Mouse (Mus musculus) liver, adult 2 months (tissue): ENCODE measurements around the gene Unc45a. TPM values are rescaled to one million over a fixed set of nuclear protein-coding genes. Genes with fewer than 3 reads are reported as not detected.
"Not testable (repeated sequence)": the region's sequence is repeated elsewhere in the genome, so short reads cannot be mapped to it uniquely, and the experiment has no call there.

ENCODE experiments used
- DNase-seq: peaks from one replicate; pipeline ENCODE4 v3.0.0-alpha.2; 2011; ENCODE audit warnings: low read depth, low spot score; ENCODE audit errors: extremely low read depth
- H3K27ac ChIP-seq: fragments of 200-500 bp; replicated peaks from 2 replicates; pipeline ENCODE4 v1.5.1; 2012; ENCODE audit warnings: low read depth, mild to moderate bottlenecking, control low read depth, inconsistent platforms, low read length; ENCODE audit not compliant: insufficient read depth
- H3K27me3 ChIP-seq: fragments of 200-500 bp; 2 replicates; pipeline ENCODE4 v1.6.1; 2012; ENCODE audit warnings: mild to moderate bottlenecking, moderate library complexity, low read length, inconsistent platforms; ENCODE audit not compliant: control insufficient read depth, insufficient read depth
- H3K36me3 ChIP-seq: fragments of 200-500 bp; 2 replicates; pipeline ENCODE4 v1.6.1; 2012; ENCODE audit warnings: low read length, inconsistent platforms; ENCODE audit not compliant: control insufficient read depth, insufficient read depth
- H3K4me1 ChIP-seq: fragments of 200-500 bp; 2 replicates; pipeline ENCODE4 v1.6.1; 2011; ENCODE audit warnings: low read length; ENCODE audit not compliant: control insufficient read depth, insufficient read depth
- H3K4me3 ChIP-seq: fragments of 200-500 bp; 2 replicates; pipeline ENCODE4 v1.5.1; 2011; ENCODE audit warnings: low read depth, mild to moderate bottlenecking, control low read depth, low read length, moderate library complexity; ENCODE audit not compliant: insufficient read depth
- H3K79me2 ChIP-seq: fragments of 200-500 bp; 2 replicates; pipeline ENCODE4 v1.6.1; 2012; ENCODE audit warnings: inconsistent platforms, mild to moderate bottlenecking, low read length, moderate library complexity; ENCODE audit not compliant: control insufficient read depth, insufficient read depth
- H3K9ac ChIP-seq: fragments of 200-500 bp; 2 replicates; pipeline ENCODE4 v1.6.1; 2012; ENCODE audit warnings: low read depth, mild to moderate bottlenecking, control low read depth, inconsistent platforms, low read length
- CTCF ChIP-seq: fragments of 200-500 bp; IDR thresholded peaks from 2 replicates; pipeline ENCODE4 v1.5.1; 2011; ENCODE audit warnings: low read depth, low read length, control low read depth
- POLR2A ChIP-seq: fragments of 200-500 bp; IDR thresholded peaks from 2 replicates; pipeline ENCODE4 v1.6.1; 2011; ENCODE audit warnings: low read length, control low read depth; ENCODE audit not compliant: insufficient read depth; ENCODE audit errors: extremely low read depth
- WGBS: fragments of 180-500 bp; shearing (Covaris S2); methylation state at CpG from one replicate; pipeline ENCODE4 v1.1.7; 2018; 5-methylcytosine and 5-hydroxymethylcytosine counted together
- polyA plus RNA-seq: library from polyadenylated mRNA; depleted of rRNA; stranded (reverse); fragments of >200 nt; gene quantifications from 2 replicates; pipeline ENCODE4 v1.2.3, GENCODE M21; 2012
- total RNA-seq: library from RNA; depleted of rRNA; stranded (reverse); fragments of >200 nt; gene quantifications from 2 replicates; pipeline ENCODE4 v1.2.3, GENCODE M21; 2014

The Unc45a gene
- total and polyA plus RNA-seq, 2 experiments, result 8.6 to 21.5 TPM

- TF ChIP-seq CTCF (no peak), POLR2A (no peak)
- 96% methylated on average over 19 of the region's 19 CpGs for WGBS
- peaks cover 4% of the 10 kb centered on the region for H3K36me3 ChIP-seq
- H3K79me2 ChIP-seq, result no peaks in the 10 kb centered on the region
- no peak for DNase-seq
- H3K27ac ChIP-seq, result no peak overlapping the region
- H3K4me1 ChIP-seq, result peaks cover 2% of the 10 kb centered on the region; the same call in 1 of the 2 replicates
- no peak overlapping the region for H3K4me3 ChIP-seq
- no peak overlapping the region for H3K9ac ChIP-seq
- no peaks in the 10 kb centered on the region for H3K27me3 ChIP-seq
These were observed 14.7 kb downstream of the Unc45a start for GRCm38 (mm10) chr7:80326076-80326475.

GRCm38 (mm10) chr7:80325292-80325868, 15.4 kb downstream of the Unc45a start:
- peaks cover 2% of the 10 kb centered on the region; the same call in 1 of the 2 replicates for H3K4me1 ChIP-seq
- WGBS, result 96% methylated on average over 16 of the region's 16 CpGs
- no peak overlapping the region for H3K9ac ChIP-seq
- no peak for TF ChIP-seq POLR2A
- no peak for TF ChIP-seq CTCF
- H3K27ac ChIP-seq, result no peak overlapping the region
- H3K79me2 ChIP-seq, result no peaks in the 10 kb centered on the region
- DNase-seq, result no peak
- H3K4me3 ChIP-seq, result no peak overlapping the region
- no peaks in the 10 kb centered on the region for H3K27me3 ChIP-seq
- peaks cover 4% of the 10 kb centered on the region for H3K36me3 ChIP-seq

- 36% methylated on average over 5 of the region's 5 CpGs for WGBS
- H3K79me2 ChIP-seq, H3K36me3 ChIP-seq, H3K27me3 ChIP-seq, H3K4me1 ChIP-seq, DNase-seq, H3K9ac ChIP-seq, H3K4me3 ChIP-seq, H3K27ac ChIP-seq: not testable (repeated sequence)
These were observed 16.0 kb downstream of the Unc45a start for GRCm38 (mm10) chr7:80324816-80325119.

- Histone ChIP-seq H3K4me3 (peak within 1 kb of the TSS; percentile 80), H3K79me2 (no peaks in the 10 kb centered on the region), H3K4me1 (peaks cover 2% of the 10 kb centered on the region; the same call in 1 of the 2 replicates), H3K27me3 (no peaks in the 10 kb centered on the region), H3K27ac (peak within 1 kb of the TSS; percentile 90), H3K9ac (peak within 1 kb of the TSS; percentile 89), H3K36me3 (peaks cover 2% of the 10 kb centered on the region)
- 1% methylated on average over 38 of the region's 38 CpGs for WGBS
- DNase-seq, result peak; percentile 97
- TF ChIP-seq POLR2A (peak; percentile 43; the same call in 1 of the 2 replicates), CTCF (no peak)
These were observed 16.6 kb downstream of the Unc45a start, which contains the start of gene Rccd1 for GRCm38 (mm10) chr7:80324043-80324815. TSS of gene Rccd1 (minus strand) at chr7:80324454.

GRCm38 (mm10) chr7:80323336-80323735, 17.5 kb downstream of the Unc45a start:
- Histone ChIP-seq H3K36me3 (peaks cover 2% of the 10 kb centered on the region), H3K4me3 (peak overlapping the region; percentile 80), H3K27me3 (no peaks in the 10 kb centered on the region), H3K4me1 (peaks cover 2% of the 10 kb centered on the region; the same call in 1 of the 2 replicates), H3K79me2 (no peaks in the 10 kb centered on the region), H3K9ac (peak overlapping the region; percentile 89; the same call in 1 of the 2 replicates), H3K27ac (no peak overlapping the region)
- no peak for DNase-seq
- no peak for TF ChIP-seq CTCF
- TF ChIP-seq POLR2A, result no peak
- 14% methylated on average over 8 of the region's 8 CpGs for WGBS

- H3K4me1 ChIP-seq, result peaks cover 2% of the 10 kb centered on the region; the same call in 1 of the 2 replicates
- H3K27ac ChIP-seq, result no peak overlapping the region
- H3K9ac ChIP-seq, result no peak overlapping the region
- H3K36me3 ChIP-seq, result 0 out of 2 replicates have a peak, but pooled peaks cover 2% of the 10 kb centered on the region
- no peak overlapping the region for H3K4me3 ChIP-seq
- H3K79me2 ChIP-seq, result no peaks in the 10 kb centered on the region
- TF ChIP-seq POLR2A (no peak), CTCF (no peak)
- WGBS, result 94% methylated on average over 19 of the region's 19 CpGs
- no peaks in the 10 kb centered on the region for H3K27me3 ChIP-seq
- no peak for DNase-seq
These were observed 20.8 kb downstream of the Unc45a start for GRCm38 (mm10) chr7:80319846-80320496.
